ENCODE assay signal across 24 mouse cellular contexts in the genomic region with DNA sequence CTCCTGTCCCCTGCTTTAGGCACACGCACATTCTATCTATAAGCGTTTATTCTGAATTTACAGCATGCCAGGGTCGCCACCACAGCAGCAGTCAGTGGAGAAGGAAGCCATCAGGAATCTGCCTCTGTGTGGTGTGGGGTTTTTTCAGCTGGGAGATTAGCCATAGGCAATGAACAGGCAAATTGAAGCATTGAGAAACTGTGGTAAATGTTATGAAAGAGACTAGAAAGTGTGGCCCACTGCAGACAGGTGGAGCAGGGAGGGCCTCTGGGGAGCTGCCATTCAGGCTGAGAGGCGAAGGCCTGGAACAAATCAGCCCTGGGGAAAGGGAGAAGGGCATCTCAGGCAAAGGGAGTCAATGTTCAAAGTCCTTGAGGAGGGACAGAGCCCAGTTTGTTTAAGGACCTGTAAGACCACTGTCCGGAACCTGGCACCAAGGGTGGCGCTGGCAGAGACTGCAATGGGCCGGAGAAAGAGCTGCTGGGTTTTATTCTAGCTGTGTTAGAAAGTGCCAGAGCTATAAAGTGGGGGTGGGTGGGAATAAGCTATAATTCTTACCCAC. TPM values are rescaled to one million over a fixed set of nuclear protein-coding genes. Genes with fewer than 3 reads are reported as not detected.
A peak's percentile ranks its signal among the peaks of the same experiment; 100 is the strongest.
DNase-seq lines count a peak whose midpoint lies in the region; ATAC-seq and TF ChIP-seq lines count a peak whose summit lies in the region.
"Had no signal": no experiment of that assay in that cellular context is flagged by ENCODE, and none has a peak within 500 bp of the region (broad histone marks: within the 10 kb centered on the region; RNA-seq: fewer than 3 reads in every experiment).

No protein-coding gene starts in this region.

- no peak for ATAC-seq in kidney, embryonic 14.5 days (ENCODE audit: low FRiP score, low TSS enrichment)
- ATAC-seq in stomach, postnatal 0 days (ENCODE audit: low FRiP score, low TSS enrichment): 0 out of 2 replicates have a peak, but pooled peaks have one; percentile 13
- no peak for ATAC-seq in hindbrain, embryonic 11.5 days (ENCODE audit: low FRiP score)
- ATAC-seq: forebrain, postnatal 0 days; lung, postnatal 0 days had no signal

- H3K36me3 ChIP-seq in kidney, adult 2 months (ENCODE audit: control insufficient read depth, insufficient read depth, low read length): no peaks in the 10 kb centered on the region
- no peaks in the 10 kb centered on the region for H3K36me3 ChIP-seq in kidney, embryonic 14.5 days (ENCODE audit: control insufficient read depth, insufficient read depth, low read length)
- no peaks in the 10 kb centered on the region for H3K36me3 ChIP-seq in stomach, postnatal 0 days (ENCODE audit: control insufficient read depth, insufficient read depth, low read length)
- H3K36me3 ChIP-seq in hindbrain, embryonic 11.5 days (ENCODE audit: control insufficient read depth, insufficient read depth, low read length): no peaks in the 10 kb centered on the region
- H3K36me3 ChIP-seq: forebrain, embryonic 10.5 days; heart, embryonic 12.5 days; hindbrain, embryonic 12.5 days; limb, embryonic 15.5 days; midbrain, embryonic 12.5 days had no signal

- TF ChIP-seq CTCF in kidney, adult 2 months (conservative IDR thresholded peaks at IDR 0.05; ENCODE audit: insufficient read depth, insufficient read length, low read depth, low read length): no peak
- no peak for TF ChIP-seq CTCF in stomach, postnatal 0 days (IDR thresholded peaks at IDR 0.05; ENCODE audit: low read depth)

- H3K27me3 ChIP-seq in kidney, adult 2 months (replicated peaks; ENCODE audit: control insufficient read depth, insufficient read depth, low read length): no peaks in the 10 kb centered on the region
- no peaks in the 10 kb centered on the region for H3K27me3 ChIP-seq in kidney, embryonic 14.5 days (ENCODE audit: control insufficient read depth, insufficient read depth, low read length)
- no peaks in the 10 kb centered on the region for H3K27me3 ChIP-seq in stomach, postnatal 0 days (ENCODE audit: control insufficient read depth, insufficient read depth, low read length)
- H3K27me3 ChIP-seq in hindbrain, embryonic 11.5 days (ENCODE audit: control insufficient read depth, insufficient read depth, low read length): no peaks in the 10 kb centered on the region
- H3K27me3 ChIP-seq: hindbrain, embryonic 12.5 days; limb, embryonic 15.5 days; midbrain, embryonic 12.5 days had no signal

- peak; percentile 86 for DNase-seq in kidney, adult 2 months
- DNase-seq in kidney, adult 8-10 months: peak; percentile 69 to 87
- peak; percentile 64 to 88 for DNase-seq in kidney, postnatal 25 days
- DNase-seq in stomach, postnatal 0 days (ENCODE audit: low spot score): peak; percentile 46
- no peak for DNase-seq in hindbrain, embryonic 11.5 days (ENCODE audit: low spot score)
- DNase-seq in thymus, adult 18-20 months: no peak
- DNase-seq: cerebellum, adult 11 months; cerebellum, adult 9-11 months; forebrain, postnatal 0 days; gastrocnemius, postnatal 14 days; heart, adult 18-20 months; heart, postnatal 14 days; layer of hippocampus, adult 9-11 months; thymus, postnatal 25 days had no signal

- 76% methylated on average over 7 of the region's 7 CpGs for WGBS in kidney, adult 2 months
- WGBS in kidney, embryonic 14.5 days: 83% methylated on average over 7 of the region's 7 CpGs
- 66% methylated on average over 7 of the region's 7 CpGs for WGBS in stomach, postnatal 0 days
- 89% methylated on average over 7 of the region's 7 CpGs for WGBS in hindbrain, embryonic 11.5 days

- peaks cover 13% of the 10 kb centered on the region for H3K4me1 ChIP-seq in kidney, adult 2 months (ENCODE audit: control insufficient read depth, insufficient read depth, low read length)
- H3K4me1 ChIP-seq in kidney, embryonic 14.5 days (ENCODE audit: control insufficient read depth, insufficient read depth, low read length): no peaks in the 10 kb centered on the region
- H3K4me1 ChIP-seq in stomach, postnatal 0 days (replicated peaks; ENCODE audit: control insufficient read depth, insufficient read depth): no peaks in the 10 kb centered on the region
- no peaks in the 10 kb centered on the region for H3K4me1 ChIP-seq in hindbrain, embryonic 11.5 days (replicated peaks; ENCODE audit: control insufficient read depth, insufficient read depth, low read length)
- H3K4me1 ChIP-seq: forebrain, embryonic 10.5 days; heart, embryonic 12.5 days; hindbrain, embryonic 12.5 days; midbrain, embryonic 12.5 days had no signal

- no peak for TF ChIP-seq EP300 in stomach, postnatal 0 days (optimal IDR thresholded peaks at IDR 0.05)

- no peak overlapping the region for H3K4me3 ChIP-seq in kidney, adult 2 months (ENCODE audit: insufficient read depth, low read depth, low read length)
- no peak overlapping the region for H3K4me3 ChIP-seq in kidney, embryonic 14.5 days (ENCODE audit: low read length)
- no peak overlapping the region for H3K4me3 ChIP-seq in stomach, postnatal 0 days (ENCODE audit: low read depth, low read length)
- no peak overlapping the region for H3K4me3 ChIP-seq in hindbrain, embryonic 11.5 days (ENCODE audit: low read depth, low read length)
- H3K4me3 ChIP-seq: forebrain, embryonic 10.5 days; heart, embryonic 12.5 days; hindbrain, embryonic 12.5 days; limb, embryonic 15.5 days; midbrain, embryonic 12.5 days had no signal

- H3K9ac ChIP-seq in kidney, embryonic 14.5 days (ENCODE audit: low read depth, low read length): no peak overlapping the region
- H3K9ac ChIP-seq in stomach, postnatal 0 days (ENCODE audit: low read length): no peak overlapping the region
- H3K9ac ChIP-seq in hindbrain, embryonic 11.5 days (ENCODE audit: low read depth, low read length): no peak overlapping the region
- H3K9ac ChIP-seq: forebrain, postnatal 0 days; heart, embryonic 12.5 days; hindbrain, embryonic 12.5 days; limb, embryonic 15.5 days; midbrain, embryonic 12.5 days had no signal

- no peaks in the 10 kb centered on the region for H3K9me3 ChIP-seq in kidney, embryonic 14.5 days (ENCODE audit: control insufficient read depth, low read length)
- H3K9me3 ChIP-seq in stomach, postnatal 0 days (ENCODE audit: control insufficient read depth, low read length): no peaks in the 10 kb centered on the region
- H3K9me3 ChIP-seq in hindbrain, embryonic 11.5 days (ENCODE audit: control insufficient read depth, low read length): no peaks in the 10 kb centered on the region
- H3K9me3 ChIP-seq: forebrain, embryonic 10.5 days; heart, embryonic 12.5 days; hindbrain, embryonic 12.5 days; limb, embryonic 15.5 days; midbrain, embryonic 12.5 days had no signal

- no peak for TF ChIP-seq POLR2A in kidney, adult 2 months (IDR thresholded peaks at IDR 0.05; ENCODE audit: low read depth, low read length)

- H3K27ac ChIP-seq in kidney, adult 2 months (ENCODE audit: insufficient read depth, low read depth, low read length): peak overlapping the region; percentile 32; the same call in 1 of the 2 replicates
- no peak overlapping the region for H3K27ac ChIP-seq in kidney, embryonic 14.5 days (ENCODE audit: low read depth, low read length)
- 0 out of 2 replicates have a peak overlapping the region, but pooled peaks have one; percentile 18 for H3K27ac ChIP-seq in stomach, postnatal 0 days (replicated peaks)
- no peak overlapping the region for H3K27ac ChIP-seq in hindbrain, embryonic 11.5 days (ENCODE audit: low read depth, low read length)
- H3K27ac ChIP-seq: forebrain, embryonic 10.5 days; hindbrain, embryonic 12.5 days; limb, embryonic 15.5 days; macrophage; midbrain, embryonic 12.5 days had no signal

- H3K4me2 ChIP-seq in kidney, embryonic 14.5 days (replicated peaks; ENCODE audit: low read depth, low read length): no peak overlapping the region
- no peak overlapping the region for H3K4me2 ChIP-seq in stomach, postnatal 0 days (replicated peaks; ENCODE audit: low read depth)
- H3K4me2 ChIP-seq in hindbrain, embryonic 11.5 days (replicated peaks; ENCODE audit: low read depth, low read length): no peak overlapping the region
- H3K4me2 ChIP-seq: heart, embryonic 12.5 days; hindbrain, embryonic 12.5 days; limb, embryonic 15.5 days; midbrain, embryonic 12.5 days had no signal

RNA-seq across cellular contexts. Expression of a gene that starts 7.1 kb away (rescaled TPM):
- polyA plus RNA-seq in kidney, adult 2 months (2012; rRNA removed): 70.0 and 72.9 TPM in 2 replicates
- 0.38 TPM in 1 of 2 replicates, not detected in the other for polyA plus RNA-seq in kidney, embryonic 14.5 days (2014; fragmentation: Nextera tagmentation; extraction: Ambion mirVana)
- 0.87 and 0.93 TPM in 2 replicates for polyA plus RNA-seq in stomach, postnatal 0 days (2015; fragmentation: Nextera tagmentation; extraction: Ambion mirVana)
- polyA plus RNA-seq in hindbrain, embryonic 11.5 days (2014; fragmentation: Nextera tagmentation; extraction: Ambion mirVana): not detected in 2 replicates
- polyA plus RNA-seq: embryonic facial prominence, embryonic 11.5 days; forebrain, embryonic 10.5 days; forebrain, postnatal 0 days; heart, embryonic 12.5 days; hindbrain, embryonic 12.5 days; macrophage; midbrain, embryonic 12.5 days; neural tube, embryonic 11.5 days had no signal

RNA-seq across cellular contexts. Expression of a gene that starts 14.3 kb away (rescaled TPM):
- 55.7 and 67.6 TPM in 2 replicates for polyA plus RNA-seq in kidney, adult 2 months (2012; rRNA removed)
- polyA plus RNA-seq in kidney, embryonic 14.5 days (2014; fragmentation: Nextera tagmentation; extraction: Ambion mirVana): 44.6 and 51.4 TPM in 2 replicates
- 67.9 and 68.8 TPM in 2 replicates for polyA plus RNA-seq in stomach, postnatal 0 days (2015; fragmentation: Nextera tagmentation; extraction: Ambion mirVana)
- 46.7 and 47.8 TPM in 2 replicates for polyA plus RNA-seq in hindbrain, embryonic 11.5 days (2014; fragmentation: Nextera tagmentation; extraction: Ambion mirVana)

RNA-seq across cellular contexts. Expression of a gene that starts 46.5 kb away (rescaled TPM):
- polyA plus RNA-seq in kidney, adult 2 months (2012; rRNA removed): 4.2 and 7.1 TPM in 2 replicates
- 39.6 and 56.6 TPM in 2 replicates for polyA plus RNA-seq in kidney, embryonic 14.5 days (2014; fragmentation: Nextera tagmentation; extraction: Ambion mirVana)
- 32.7 and 33.0 TPM in 2 replicates for polyA plus RNA-seq in stomach, postnatal 0 days (2015; fragmentation: Nextera tagmentation; extraction: Ambion mirVana)
- 32.0 and 39.3 TPM in 2 replicates for polyA plus RNA-seq in hindbrain, embryonic 11.5 days (2014; fragmentation: Nextera tagmentation; extraction: Ambion mirVana)

RNA-seq across cellular contexts. Expression of a gene that starts 46.5 kb away (rescaled TPM):
- 10.5 and 11.7 TPM in 2 replicates for polyA plus RNA-seq in kidney, adult 2 months (2012; rRNA removed)
- 101 and 113 TPM in 2 replicates for polyA plus RNA-seq in kidney, embryonic 14.5 days (2014; fragmentation: Nextera tagmentation; extraction: Ambion mirVana)
- polyA plus RNA-seq in stomach, postnatal 0 days (2015; fragmentation: Nextera tagmentation; extraction: Ambion mirVana): 28.1 and 29.3 TPM in 2 replicates
- polyA plus RNA-seq in hindbrain, embryonic 11.5 days (2014; fragmentation: Nextera tagmentation; extraction: Ambion mirVana): 79.1 and 83.0 TPM in 2 replicates

Comparison
In these comparisons a context has a peak if more than half of its experiments do, and no peak if none do; other contexts are left out.
1. H3K27ac ChIP-seq: peak in kidney, adult 2 months (single experiment) and stomach, postnatal 0 days (single experiment); none in kidney, embryonic 14.5 days (single experiment) and hindbrain, embryonic 11.5 days (single experiment).
2. RNA of a gene that starts 7.1 kb away (polyA plus RNA-seq): 70.0 to 72.9 TPM in kidney, adult 2 months; 0.87 to 0.93 TPM in stomach, postnatal 0 days, 0.38 TPM in kidney, embryonic 14.5 days and not detected in hindbrain, embryonic 11.5 days; every median in the first group is over 10 times any median in the second.
3. DNase-seq: peak in kidney, adult 2 months (single experiment), kidney, adult 8-10 months (2 of 2), kidney, postnatal 25 days (2 of 2) and stomach, postnatal 0 days (single experiment); none in hindbrain, embryonic 11.5 days (single experiment) and thymus, adult 18-20 months (0 of 2).